Mouse (Mus musculus): ENCODE data around the gene Psap.
A peak's percentile ranks its signal among the peaks of the same experiment; 100 is the strongest.

The Psap gene

GRCm38 (mm10) chr10:60287726-60288125 lies 10.3 kb downstream of the Psap start:
- no peak for DNase-seq (ENCODE audit: low spot score in 2 of 2)

DNA sequence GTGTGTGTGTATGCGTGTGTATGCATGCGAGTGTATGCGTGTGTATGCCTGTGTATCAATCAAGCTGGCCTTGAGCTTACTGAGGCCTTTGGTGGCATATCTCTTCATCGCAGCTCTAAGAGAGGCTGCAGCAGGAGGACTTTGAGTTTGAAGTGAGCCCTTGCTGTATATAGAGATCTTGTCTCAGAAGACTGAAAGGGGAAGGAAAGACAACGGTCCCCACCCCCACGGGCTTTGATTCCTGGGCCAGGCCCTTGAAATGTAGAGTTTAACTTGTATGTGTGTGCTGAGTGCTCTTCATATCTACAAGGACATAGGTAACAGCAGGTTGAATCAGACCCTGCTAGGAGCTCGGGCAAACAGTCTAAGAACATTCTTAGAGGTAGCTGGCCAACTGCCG lies 11.8 kb downstream of the Psap start:
- no peak for DNase-seq (ENCODE audit: low spot score in 2 of 2)

DNA sequence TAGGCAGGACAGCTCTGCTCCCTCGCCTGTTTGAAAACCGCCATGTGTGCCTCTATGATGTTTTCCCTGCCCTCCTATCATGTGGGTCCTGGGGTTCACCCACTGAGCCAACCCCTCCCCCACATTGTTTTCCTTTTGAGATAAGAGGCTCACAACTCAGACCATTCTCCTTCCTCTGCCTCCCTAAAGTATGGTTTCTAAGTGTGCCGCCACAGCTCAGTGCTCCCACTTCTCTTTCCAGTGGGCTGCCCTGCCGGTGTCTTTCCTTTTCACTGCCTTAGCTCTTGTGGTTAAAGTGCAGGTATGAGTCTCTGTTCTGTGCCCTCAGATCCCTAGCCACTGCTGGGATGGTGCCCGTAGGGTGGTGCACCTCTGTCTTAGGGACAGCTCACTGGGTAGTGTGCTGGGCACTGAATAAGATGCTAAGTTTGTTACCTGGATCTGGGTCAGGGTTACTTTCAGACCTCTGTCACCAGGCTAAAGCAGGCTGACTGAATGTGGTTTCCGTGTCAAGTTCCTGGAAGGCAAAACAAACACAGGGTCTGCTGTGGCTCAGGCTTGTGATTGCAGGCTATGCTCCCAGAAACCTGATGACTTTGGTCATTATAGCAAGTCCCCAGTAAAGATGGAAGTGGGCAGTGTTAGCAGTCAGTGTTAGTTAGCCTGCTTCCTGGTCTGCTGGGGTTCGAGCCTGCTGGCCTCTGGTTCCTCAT lies 12.8 kb downstream of the Psap start:
- DNase-seq (ENCODE audit: low spot score in 2 of 2): no peak

DNA sequence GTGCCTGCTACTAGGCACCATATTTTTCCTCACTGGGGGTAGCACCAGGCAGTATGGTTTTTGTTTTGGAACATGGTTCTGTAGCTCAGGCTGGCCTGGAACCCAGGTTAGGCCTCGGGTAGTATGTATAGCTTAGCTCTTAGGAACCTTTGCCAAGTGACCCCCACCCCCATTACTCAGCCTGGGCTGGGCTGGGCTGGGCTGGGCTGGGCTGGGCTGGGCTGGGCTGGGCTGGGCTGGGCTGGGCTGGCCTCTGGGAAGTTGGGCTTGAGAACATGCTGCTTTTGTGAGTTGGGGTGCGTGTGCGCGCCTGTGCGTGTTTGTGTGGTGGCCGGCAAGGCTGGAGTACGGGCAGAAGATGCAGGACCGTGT lies 13.3 kb downstream of the Psap start:
- DNase-seq (ENCODE audit: low spot score in 2 of 2): no peak

- DNase-seq (ENCODE audit: low spot score in 2 of 2): no peak
These were observed 14.8 kb downstream of the Psap start for GRCm38 (mm10) chr10:60292209-60292608.

- DNase-seq (ENCODE audit: low spot score in 2 of 2): no peak
These were observed 17.2 kb downstream of the Psap start for GRCm38 (mm10) chr10:60294621-60295020.

DNA sequence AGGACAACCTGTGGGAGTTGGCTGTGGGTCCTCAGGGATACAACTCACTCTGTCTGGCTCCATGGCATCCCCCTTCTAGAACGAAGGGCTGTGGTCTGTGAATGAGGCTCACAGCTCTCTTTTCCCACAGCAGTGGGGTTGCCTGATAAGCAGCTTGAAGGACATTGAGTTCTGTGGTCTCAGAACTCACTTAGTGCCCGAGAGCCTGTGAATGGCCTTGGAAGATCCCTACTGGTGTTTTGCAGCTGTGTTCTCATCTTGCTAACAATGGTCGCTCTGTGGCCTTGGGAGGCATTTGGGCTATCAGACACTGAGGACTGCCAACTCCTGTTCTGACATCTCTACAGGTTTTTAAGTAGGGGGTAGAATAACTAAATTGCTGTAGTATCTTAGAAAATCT lies 17.9 kb downstream of the Psap start:
- DNase-seq (ENCODE audit: low spot score in 2 of 2): no peak

- DNase-seq (ENCODE audit: low spot score in 2 of 2): no peak
These were observed 18.6 kb downstream of the Psap start for GRCm38 (mm10) chr10:60296027-60296426.

- DNase-seq (ENCODE audit: low spot score in 2 of 2): peak in 1 of 2 experiments; percentile 14
These were observed 22.2 kb downstream of the Psap start for GRCm38 (mm10) chr10:60299636-60300035.

DNA sequence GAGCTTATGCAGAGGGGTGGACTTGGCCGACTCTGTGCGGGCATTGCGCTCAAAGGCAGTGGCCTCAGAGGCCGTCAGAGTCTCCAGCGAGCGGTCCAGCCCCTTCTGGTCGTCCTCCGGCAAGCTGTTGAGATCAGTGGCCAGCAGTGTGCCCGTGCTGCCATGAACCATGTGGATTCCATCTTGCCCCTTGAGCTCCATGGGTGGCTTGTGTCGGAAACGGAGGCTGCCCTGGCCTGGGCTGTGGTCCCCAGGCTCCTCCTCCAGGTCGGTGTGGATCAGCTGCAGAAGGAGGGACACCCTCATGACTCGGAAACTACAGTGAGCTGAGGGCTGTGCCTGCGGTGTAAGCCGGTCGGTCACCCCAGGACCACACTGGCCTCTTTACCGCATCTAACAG lies 26.0 kb downstream of the Psap start:
- peak in 1 of 2 experiments; percentile 17 for DNase-seq (ENCODE audit: low spot score in 2 of 2)

GRCm38 (mm10) chr10:60304854-60305628 lies 27.6 kb downstream of the Psap start:
- peak in 1 of 2 experiments; percentile 54 for DNase-seq (ENCODE audit: low spot score in 2 of 2)

DNA sequence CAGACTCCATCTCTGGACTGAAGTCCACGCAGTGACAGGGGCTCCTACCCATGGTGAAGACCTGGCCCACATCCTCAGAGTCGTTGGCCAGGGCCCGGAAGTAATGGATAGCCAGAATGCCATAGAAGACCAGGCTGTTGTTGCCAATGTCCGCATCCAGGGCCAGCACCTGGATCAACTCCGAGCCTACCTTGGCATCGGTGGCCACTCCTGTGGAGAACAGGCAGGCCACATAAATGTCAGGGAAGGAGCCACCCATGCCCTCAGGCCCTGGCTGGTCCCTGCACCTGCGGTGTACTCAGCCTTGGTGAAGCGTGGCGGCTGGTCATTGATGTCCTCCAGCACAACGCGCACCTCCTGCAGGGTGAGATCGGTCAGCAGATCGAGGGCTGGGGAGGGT lies 33.2 kb downstream of the Psap start:
- DNase-seq (ENCODE audit: low spot score in 2 of 2): no peak

DNA sequence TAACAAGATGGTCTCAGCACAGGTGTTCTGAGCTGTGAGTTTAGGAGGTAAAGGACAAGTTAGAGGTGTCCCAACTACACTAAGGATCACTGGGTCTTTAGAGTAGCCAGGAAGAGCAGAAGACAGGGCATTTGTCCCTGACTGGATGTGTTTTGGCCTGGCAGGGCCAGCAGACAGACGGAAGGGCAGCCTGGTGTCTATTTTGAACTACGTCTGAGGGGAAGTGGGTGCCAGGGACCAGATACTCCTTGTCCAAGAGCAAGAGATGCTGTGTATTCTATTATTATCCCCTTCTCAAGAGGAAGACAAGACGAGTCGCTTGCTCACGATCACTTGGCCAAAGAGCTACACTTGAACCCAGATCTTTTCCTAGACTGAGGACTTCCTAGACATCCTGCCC lies 36.2 kb downstream of the Psap start:
- DNase-seq (ENCODE audit: low spot score in 2 of 2): no peak

DNA sequence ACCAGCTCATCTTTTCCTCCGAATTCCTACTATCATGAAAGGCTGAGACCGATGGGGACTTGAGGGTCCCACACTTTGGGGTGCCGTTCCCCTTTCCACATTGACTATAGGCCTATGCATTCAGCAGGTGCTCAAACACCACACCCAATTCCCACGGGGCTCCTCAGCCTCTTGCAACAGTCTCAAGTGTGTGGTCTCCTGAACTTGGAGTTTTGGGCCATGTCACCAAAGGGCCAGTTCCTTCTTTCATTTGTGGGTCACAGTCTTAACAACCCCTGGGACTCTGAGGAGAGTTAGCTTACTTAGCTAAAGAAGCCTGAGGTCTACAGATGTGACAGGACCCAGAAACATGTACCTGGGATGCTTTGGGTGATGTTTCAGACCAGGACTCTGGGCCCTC lies 38.7 kb downstream of the Psap start:
- DNase-seq (ENCODE audit: low spot score in 2 of 2): no peak

- peak in 1 of 2 experiments; percentile 47 for DNase-seq (ENCODE audit: low spot score in 2 of 2)
These were observed 51.7 kb downstream of the Psap start for GRCm38 (mm10) chr10:60328963-60329650.

DNA sequence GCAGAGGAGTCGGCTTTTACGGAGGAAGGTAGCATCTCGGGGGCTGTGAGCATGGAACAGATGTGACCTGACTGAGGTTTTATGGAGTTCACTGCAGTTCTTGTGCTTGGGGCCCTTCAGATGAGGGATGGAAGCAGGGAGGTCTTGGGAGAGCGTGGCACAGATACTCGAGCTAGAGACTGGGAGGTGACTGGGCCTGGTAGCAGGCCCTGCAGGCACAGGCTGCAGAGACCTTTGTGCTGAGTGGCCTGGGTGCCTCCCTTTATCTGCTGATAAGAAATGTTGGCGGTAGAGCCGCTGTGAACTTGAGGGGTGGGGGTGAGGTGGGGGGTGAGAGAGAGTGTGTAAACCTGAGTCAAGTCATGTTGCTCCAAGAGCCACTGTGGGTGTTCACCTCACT lies 57.2 kb downstream of the Psap start:
- DNase-seq (ENCODE audit: low spot score in 2 of 2): peak in 1 of 2 experiments; percentile 17

DNA sequence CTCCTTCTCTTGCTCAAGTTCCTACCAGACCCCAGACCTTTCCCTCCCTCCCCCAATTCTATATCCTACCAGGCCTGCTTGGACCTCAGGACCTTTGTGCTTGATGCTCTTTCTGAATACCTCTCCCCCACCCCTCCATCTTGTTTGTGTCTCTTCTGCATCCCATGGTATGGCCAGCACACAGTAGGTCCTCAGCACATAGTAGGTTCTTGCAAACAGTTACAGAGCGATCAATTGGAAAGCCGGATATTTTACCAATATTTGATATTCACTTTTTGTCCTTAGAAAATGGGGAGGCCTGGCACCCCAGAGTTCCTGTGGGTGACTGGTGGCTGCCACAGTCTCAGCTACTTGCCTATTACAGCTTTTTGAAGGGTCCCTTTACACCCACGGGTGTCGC lies 57.6 kb downstream of the Psap start:
- no peak for DNase-seq (ENCODE audit: low spot score in 2 of 2)

GRCm38 (mm10) chr10:60341528-60341927 lies 64.1 kb downstream of the Psap start:
- DNase-seq (ENCODE audit: low spot score in 2 of 2): no peak

DNA sequence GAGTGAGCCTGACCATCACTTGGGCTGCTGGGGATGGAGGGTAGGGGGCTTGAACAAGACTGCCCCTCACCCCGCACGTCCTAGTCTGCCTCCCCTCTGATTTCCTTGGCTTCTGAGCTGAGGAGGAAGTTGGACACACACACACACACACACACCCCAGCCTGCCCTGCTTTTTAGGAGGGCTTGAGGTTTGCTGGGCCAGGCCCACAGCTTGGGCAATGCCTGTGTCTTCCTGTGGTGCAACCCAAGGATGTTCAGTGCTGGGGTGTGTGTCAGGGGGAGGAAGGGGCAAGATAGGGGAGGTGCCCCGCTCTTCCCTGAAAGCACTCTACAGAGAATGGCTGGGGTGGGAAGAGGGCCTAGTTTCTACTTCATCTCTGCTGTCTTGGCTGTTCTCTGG lies 66.7 kb downstream of the Psap start:
- DNase-seq (ENCODE audit: low spot score in 2 of 2): no peak

- no peak for DNase-seq (ENCODE audit: low spot score in 2 of 2)
These were observed 68.6 kb downstream of the Psap start for GRCm38 (mm10) chr10:60346056-60346455.

GRCm38 (mm10) chr10:60346701-60347405 lies 69.4 kb downstream of the Psap start, which contains the start of gene Vsir:
TSS of gene Vsir (plus strand) at chr10:60346851.
- DNase-seq (ENCODE audit: low spot score in 2 of 2): peak; percentile 83 to 86
